Mouse (Mus musculus): ENCODE results near the gene Nr2c1. TPM values are rescaled to one million over a fixed set of nuclear protein-coding genes. Genes with fewer than 3 reads are reported as not detected.

Gene Nr2c1
- 1 to 10 TPM; 3.7 to 4.8 TPM for polyA plus RNA-seq (2017; shearing (Covaris generic))

DNA sequence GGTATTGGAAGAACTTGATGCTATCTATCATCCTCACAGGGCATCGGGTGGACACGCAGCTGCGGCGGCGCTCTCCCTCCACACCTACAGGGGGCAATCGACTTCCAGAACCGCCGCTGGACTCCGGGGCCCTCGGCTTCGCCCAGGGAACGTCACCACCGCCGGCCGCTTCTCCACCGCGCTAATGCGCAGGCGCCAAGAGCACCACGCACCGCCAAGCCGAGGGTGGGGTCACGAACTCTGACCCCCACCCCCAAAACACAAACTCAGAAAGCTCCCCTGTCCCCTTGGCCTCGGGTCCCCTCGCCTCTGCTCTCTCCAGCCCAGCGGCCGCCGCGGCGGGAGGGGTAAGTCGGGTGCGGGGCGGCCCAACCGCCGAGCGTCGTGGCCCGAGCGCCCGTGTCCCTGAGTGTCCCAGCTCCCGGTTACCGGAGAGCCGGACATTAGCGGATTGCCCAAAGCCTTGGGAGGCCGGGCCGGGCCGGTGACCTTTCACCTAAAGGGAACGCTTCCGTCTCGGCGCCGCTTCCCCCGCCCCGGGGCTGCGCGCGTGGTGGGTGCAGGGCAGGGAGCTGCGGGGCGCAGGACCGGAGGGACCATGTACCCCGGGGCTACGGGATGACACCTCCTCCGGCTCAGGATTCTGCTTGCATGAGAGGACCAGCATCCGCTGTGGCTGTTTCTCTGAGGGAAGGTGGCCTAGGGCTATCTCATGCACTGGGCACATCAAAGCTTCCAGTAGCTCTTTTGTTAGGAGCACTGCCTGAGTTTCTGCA lies at the start of gene Nr2c1:
Gene Nr2c1 (plus strand): TSS at position 268 of the 776 bp plus-strand sequence.

DNA sequence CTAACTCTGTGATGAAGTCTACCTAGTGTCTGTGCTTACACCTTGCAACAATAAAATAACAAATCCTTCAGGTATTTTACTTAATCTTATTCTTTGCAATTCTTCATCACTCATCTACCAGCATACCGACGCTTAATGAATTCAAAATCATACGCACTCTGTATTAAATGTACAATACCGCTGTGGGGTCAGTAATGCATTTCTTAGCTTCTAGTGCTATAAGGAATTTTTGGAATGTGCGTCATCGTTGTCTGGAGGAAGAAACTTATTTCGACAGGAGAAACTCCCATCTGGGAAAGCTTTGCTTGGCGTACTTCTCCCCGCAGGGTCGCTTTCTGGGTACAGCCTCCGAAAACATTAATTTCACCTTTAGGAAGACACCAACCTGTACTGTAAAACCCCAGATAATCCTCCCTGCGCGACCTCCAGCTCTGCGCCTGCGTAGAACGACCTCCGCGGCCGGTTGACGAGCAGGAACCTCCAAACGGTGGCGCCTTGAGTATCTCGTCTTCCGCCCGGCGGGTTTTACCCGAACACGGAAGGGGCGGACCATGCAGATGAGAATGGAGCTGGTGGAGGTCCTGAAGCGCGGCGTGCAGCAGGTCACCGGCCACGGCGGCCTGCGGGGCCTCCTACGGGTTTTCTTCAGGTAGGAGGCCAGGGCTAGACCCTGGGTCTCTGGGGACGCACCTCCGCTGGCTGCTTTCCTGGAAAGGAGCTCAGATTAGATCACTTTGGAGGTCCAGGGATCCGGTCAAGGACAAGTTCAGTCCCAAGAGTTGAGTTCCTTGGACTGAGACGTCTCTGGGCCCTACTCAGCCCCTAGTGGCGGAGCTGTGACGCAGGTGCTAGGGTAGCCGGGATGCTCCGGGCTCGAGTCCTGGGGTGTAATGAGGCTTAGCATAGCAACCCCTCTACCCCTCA lies 50.9 kb downstream of the Nr2c1 start, which contains the start of gene Ndufa12:
Gene Ndufa12 (plus strand): TSS at position 239 of the 924 bp plus-strand sequence.

Other genes starting within 250 kb of the Nr2c1 start
- gene Vezt, start 112.2 kb upstream of the Nr2c1 start, polyA plus RNA-seq (2017; shearing (Covaris generic)) = 1 to 10 TPM; 8.8 to 9.3 TPM
- 1 to 10 TPM in 1 of 2 experiments, under 1 TPM in 1; 0.80 to 2.5 TPM for gene Fgd6, start 112.0 kb upstream of the Nr2c1 start, polyA plus RNA-seq (2017; shearing (Covaris generic))
- gene Ndufa12, start 50.7 kb downstream of the Nr2c1 start, polyA plus RNA-seq (2017; shearing (Covaris generic)) = 100 to 1,000 TPM; 113 to 135 TPM
- gene Gm4792, start 150.7 kb downstream of the Nr2c1 start, polyA plus RNA-seq (2017; shearing (Covaris generic)) = under 1 TPM in 1 of 2 experiments, not detected in 1; 0.23 TPM
- 1 to 10 TPM; 1.9 to 2.4 TPM for gene Tmcc3, start 163.9 kb downstream of the Nr2c1 start, polyA plus RNA-seq (2017; shearing (Covaris generic))